Mouse (Mus musculus) heart, adult 9 months (tissue): ENCODE data around the gene Jmjd6.

Source experiments
- DNase-seq, 2 experiments: peaks; one replicate each; pipeline ENCODE4 v3.0.0; 2022; ENCODE audit warnings: low spot score in 2 of 2

Gene Jmjd6

DNA sequence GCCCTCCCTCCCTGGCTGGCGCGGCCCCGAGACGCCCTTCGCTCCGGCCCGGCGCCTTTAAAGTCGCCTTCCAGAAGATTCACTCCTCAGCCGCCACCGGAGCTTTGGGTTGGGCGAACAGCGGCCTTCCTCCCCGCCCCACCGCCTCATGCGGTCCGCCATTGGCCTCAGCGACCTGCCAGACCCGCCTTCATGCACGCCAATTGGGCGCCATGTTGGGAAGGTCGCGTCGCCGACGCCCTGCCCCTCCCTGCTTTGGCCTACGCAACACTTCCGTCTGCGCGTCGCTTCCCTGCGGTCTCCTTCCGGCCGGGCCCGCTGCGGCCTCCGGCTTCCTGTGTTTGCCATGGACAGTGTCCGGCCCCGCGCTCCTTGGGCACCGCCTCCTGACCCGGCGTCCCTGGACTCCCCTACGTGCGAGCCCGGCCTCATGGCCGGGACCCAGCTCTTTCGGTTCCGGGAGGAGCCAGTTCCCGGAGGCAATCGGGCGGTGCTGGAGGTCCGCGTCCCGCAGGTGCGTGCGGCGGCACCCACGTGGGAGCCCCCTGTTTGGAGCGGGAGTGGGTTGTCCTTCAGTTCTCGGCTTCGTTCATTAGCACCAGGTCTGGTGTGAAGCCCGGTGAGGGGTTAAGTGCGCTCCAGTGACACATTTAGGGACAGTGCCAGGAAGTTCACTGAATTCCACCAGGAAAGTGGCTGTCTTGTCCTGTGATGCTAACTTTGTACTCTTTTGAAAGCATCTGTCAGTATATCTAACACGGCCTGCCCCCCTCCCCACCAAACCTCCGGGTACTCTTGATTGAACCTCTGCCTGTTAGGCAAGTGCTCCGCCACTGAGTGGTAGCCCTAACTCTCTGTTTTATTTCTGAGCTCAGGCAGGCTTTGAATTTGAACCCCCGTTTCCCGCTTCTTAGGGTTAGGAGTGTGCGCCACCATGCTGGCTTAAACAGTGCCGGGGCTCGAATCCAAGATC lies at the start of gene Jmjd6, which contains the start of gene Mettl23:
Gene Jmjd6, minus strand, starts transcription at position 189 of the 973 bp plus-strand sequence.
Gene Mettl23, plus strand, starts transcription at position 18 of the 973 bp plus-strand sequence.
- peak; percentile 97 to 98 for DNase-seq

GRCm38 (mm10) chr11:116887136-116887535 lies 43.9 kb upstream of the Jmjd6 start:
- no peak for DNase-seq

DNA sequence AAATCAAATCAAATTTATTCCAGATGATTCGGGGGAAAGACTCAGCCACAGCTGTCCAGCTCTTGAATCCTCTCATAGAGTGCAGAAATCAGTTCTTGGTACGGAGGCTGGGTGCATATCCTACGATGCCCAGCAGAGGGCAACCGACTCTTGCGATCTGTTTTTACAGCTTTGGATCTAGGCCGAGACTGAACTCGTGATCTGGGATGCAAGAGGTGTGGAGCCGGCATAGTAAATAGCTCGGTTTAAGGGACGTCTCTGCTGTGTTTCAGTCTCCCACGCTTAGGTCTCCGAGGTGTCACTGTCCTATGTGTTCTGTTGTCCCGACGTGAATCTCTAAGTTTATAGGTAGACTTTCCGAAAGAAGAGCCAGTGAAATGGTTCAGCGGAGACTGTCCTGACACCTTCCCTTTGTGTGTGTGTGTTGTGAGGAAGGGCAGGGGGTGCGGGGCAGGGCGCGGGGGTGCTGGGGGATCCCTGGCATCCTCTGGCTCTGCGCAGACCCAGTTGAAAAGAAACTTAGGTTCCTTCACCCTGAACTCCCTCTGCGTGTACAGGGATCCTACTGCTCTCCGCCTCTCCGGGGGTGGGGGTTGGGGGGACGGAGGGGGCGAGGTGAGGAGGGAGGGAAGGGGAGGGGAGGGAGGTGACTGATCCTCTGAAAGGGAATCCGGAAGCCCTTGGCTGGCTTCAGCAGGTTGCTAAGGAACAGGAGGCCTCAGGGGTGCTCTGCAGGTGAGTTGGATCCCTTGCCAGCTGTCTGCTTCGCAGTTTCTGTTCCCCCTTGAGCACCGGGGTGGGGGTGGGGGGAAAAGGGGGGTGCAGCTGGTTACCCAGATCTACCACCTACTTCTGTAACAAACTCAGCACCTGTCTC lies 42.3 kb upstream of the Jmjd6 start:
- DNase-seq = peak; percentile 50 to 76

DNA sequence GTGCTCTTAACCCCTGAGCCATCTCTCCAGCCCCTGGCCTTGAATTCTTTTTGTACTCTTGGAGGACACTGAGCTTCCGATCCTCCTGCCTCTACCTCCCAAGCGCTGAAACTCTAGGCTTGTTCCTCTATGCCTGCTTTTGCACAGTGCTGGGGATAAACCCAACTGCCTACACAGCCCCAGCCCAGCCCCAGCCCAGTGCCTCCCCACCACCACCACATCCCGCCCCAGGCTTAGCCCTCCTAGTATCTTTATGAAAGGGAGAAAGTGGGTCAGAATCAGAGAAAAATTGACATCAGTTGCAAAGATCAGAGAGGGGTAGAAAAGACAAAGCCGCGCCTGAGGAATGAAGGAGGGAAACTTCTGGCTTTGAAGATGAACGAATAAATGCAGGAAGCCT lies 40.8 kb upstream of the Jmjd6 start:
- no peak for DNase-seq

DNA sequence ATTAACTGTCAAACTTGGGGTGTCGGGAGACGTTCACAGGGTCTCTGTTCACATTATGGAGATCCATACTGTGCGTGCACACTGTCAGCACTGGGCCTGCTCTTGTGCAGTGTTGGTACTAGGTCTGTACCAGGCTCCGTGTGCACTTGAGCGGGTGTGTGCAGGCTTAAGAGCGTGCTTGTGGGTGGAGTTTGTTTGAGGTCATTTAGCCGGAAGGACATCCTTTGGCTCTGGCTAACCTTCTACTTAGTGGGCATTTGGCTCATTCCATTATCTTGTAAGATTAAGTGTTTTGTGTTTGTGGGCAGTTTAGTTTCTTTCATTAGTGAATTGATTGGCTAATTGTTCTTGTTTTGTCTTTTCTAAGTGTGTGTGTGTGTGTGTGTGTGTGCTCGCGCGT lies 39.2 kb upstream of the Jmjd6 start:
- no peak for DNase-seq

- DNase-seq = no peak
These were observed 38.2 kb upstream of the Jmjd6 start for GRCm38 (mm10) chr11:116881440-116881839.

GRCm38 (mm10) chr11:116880839-116881238 lies 37.6 kb upstream of the Jmjd6 start:
- DNase-seq = no peak

DNA sequence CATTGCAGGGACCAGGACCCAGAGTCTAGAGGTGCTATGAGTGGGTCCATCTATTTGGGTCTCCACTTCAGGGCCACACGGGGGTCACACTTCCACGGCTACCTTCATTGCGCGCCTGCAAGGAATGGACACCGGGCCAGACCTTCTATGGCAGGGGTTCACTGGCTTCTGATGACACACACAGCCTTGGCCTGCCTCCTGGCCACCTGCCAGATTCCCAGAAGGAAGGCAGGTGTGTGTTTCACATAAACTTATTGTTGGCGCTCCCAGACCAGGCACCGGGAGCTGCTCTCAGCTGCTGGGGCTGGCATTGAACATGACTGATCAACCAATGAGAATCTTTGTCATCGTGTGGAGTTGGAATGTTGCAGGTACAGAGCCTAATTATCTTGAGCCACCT lies 35.2 kb upstream of the Jmjd6 start:
- DNase-seq = no peak

DNA sequence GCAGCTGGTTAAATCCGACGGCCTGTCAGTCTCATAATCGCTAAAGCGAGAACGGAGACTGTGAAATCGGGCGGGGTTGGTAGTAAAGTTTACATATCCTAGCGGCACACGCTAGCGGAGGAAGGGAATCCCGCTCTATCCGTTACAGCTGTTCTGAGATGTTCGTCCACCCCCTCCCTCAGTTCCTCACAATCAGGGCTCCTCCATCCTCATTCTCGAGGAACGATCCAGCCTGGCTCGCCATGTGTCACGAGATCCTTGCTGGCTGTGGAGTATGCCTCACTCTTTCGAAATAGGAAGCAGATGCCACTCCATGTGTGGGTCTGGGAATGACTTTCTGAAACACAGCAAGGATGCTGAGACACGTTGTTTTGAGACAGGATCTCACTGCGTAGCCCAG lies 30.7 kb upstream of the Jmjd6 start:
- DNase-seq = no peak

- no peak for DNase-seq
These were observed 28.3 kb upstream of the Jmjd6 start for GRCm38 (mm10) chr11:116871538-116871937.

DNA sequence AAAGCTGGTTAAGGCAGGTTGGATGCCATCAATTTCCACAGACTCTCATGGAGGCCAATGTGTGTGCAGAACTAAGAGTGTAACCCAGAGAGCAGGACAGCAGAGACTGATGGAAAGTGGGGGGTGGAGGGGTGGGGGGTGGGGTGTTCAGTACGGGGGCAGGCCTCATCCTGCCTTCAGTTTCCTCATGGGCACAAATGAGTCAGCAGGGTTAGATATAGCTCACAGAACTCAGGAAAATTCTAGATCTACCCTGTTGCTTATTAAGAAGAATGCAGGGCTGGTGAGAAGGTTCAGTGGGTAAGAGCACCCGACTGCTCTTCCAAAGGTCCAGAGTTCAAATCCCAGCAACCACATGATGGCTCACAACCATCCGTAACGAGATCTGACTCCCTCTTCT lies 26.4 kb upstream of the Jmjd6 start:
- DNase-seq = no peak

DNA sequence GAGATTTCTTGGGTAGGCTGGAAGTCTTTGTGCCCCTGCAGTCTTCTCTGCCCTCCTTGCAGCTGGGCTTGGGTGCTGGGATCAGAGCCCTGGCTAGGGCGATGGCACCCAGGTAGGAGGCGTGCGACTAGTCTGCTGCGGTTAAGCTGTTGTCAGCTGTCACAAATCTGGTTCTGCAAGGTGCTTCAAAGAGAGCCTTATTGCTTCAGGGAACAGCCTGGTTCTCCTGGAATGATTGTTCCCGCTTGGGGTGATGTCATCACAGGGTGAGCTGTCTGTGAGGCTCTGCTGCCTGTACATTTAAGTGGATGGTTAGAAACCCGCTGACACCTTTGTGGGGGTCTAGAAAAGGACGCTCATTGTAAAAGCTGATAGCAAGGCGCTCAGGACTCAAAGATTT lies 26.0 kb upstream of the Jmjd6 start:
- DNase-seq = no peak

- DNase-seq = peak; percentile 68 to 75
These were observed 24.9 kb upstream of the Jmjd6 start for GRCm38 (mm10) chr11:116868129-116868528.

- no peak for DNase-seq
These were observed 22.8 kb upstream of the Jmjd6 start for GRCm38 (mm10) chr11:116865945-116866585.

DNA sequence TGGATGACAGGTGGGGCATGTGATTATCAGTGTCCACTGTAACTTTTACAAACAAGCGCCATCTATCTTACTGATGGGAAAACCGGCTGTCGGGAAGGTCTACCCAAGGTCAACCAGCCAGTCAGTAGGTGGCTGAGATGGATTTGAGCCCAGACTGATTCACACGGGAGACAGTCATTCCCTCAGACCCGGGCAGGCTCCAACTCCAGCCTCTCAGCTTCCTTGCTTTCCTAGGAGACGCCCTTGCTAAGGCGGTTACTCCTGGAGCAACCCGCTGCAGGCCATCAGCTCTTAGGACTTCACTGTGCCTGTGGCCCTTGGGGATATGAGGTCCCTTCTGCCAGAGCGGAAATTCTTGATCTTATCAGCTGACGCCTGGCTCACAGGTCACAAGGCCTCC lies 21.2 kb upstream of the Jmjd6 start:
- DNase-seq = peak; percentile 47 to 52

DNA sequence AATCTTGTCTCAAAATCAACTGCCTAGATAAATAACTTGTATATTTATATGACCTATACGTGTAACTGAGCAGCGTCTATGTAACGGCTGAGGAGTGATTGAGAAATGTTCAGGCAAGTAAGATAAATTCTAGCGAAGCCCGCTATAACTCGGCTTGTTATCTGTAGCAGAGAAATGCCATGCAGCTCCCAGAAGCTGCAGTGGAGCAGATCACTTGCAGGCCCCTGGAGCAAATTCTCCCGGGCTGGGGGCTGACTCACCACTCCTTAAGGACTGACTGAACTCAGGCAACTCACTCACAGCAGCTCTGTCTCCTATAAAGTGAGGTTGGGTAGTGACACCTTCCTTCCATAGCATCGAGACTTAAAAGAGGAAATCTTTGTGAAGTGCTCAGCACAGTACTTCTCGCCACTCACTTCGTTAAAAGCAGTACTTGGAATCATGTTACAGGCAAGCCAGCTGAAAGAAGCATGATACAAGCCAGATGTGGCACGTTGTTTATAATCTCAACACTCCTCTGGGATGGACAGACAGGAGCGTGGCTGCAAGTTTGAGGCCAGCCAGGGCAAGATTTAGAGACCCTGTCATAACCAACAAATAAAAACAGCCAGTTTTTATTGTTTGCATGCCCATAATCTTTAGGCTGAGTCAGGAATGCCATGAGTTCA lies 14.1 kb upstream of the Jmjd6 start:
- no peak for DNase-seq

DNA sequence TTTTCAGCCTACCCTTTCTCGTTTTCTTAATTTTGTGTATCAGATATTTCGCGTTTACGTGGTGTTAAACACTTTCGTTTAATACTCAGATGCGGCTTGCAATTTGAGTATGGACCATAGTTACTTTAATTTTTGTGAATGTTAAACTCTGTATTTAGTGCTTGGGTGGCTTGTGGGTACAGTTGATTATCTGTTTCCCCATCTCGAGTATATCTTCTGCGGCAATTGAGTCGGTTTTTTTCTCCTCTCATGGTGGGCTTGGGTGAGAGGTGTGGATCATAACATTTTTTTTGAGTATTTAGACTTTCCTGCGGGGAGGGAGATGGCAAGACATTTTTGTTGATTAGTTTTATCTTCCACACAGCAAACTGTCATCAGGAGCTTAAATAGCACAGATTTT lies 11.0 kb upstream of the Jmjd6 start:
- DNase-seq = no peak

- DNase-seq = peak; percentile 96 to 98
These were observed 10.3 kb upstream of the Jmjd6 start for GRCm38 (mm10) chr11:116853512-116853928.

DNA sequence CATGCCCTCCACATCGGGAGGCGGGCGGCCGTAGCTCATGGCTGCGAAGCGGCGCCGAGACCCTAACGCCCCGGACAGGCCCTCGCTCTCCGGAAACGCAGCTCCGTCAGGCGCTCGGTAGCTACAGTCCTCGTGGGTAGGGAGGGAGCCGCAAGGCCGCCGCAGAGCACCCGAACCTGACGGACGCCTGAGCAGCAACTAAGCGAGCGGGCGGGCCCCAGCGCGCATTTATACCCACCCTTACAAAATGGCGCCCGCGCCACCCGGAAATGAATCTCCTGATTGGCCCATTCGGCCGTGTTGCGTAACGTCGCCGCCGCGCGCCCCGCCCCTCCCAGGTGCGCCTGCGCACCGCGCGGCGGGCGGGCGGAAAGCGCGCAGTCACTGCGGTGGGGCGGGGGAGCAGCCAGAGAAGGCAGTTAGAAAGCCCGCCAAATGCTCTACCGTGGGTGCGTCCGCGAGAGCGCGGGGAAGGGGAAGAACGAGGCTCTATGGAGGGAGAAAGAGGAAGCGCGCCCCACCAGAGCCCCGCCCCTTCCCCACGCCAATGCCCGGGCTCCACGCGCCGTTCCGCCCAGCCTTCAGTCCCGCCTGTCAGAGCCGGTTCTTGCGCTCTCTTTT lies 9.8 kb upstream of the Jmjd6 start, which contains the start of gene Srsf2:
Gene Srsf2, minus strand, starts transcription at position 204 of the 621 bp plus-strand sequence.
- peak; percentile 96 to 97 for DNase-seq

DNA sequence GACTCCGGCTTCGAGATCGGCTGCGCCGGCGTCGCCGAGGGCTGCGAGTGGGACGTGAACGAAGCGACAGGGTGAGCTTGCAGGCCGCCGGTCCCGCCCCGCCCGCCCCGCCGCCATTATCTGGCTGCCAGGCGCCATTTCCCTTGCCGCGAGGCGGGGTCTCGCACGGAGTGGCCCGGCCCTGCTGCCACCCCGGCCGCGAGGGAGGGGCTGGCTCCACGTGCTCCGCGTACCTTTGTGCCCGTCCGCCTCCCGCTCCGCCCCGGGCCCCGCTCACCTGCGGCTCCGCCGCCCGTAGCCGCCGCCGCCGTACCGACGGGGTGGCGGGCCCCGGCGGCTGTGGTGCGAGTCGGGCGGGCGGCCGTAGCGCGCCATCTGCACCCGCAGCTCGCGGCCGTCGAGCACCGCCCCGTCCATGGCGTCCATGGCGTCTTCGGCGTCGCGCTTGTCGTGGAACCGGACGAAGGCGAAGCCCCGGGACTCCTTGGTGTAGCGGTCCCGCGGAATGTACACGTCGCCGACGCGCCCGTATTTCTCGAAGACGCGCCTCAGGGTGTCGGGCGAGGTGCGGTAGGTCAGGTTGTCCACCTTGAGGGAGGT lies 9.1 kb upstream of the Jmjd6 start, which contains the start of gene Mfsd11:
Gene Mfsd11, plus strand, starts transcription at position 150 of the 600 bp plus-strand sequence.
- peak; percentile 78 to 79 for DNase-seq
